Mouse (Mus musculus): ENCODE results near the gene Wdr83.

GRCm38 (mm10) chr8:85071514-85072281 lies 9.4 kb downstream of the Wdr83 start, which contains the start of gene Dhps:
- TF ChIP-seq CTCF (IDR thresholded peaks at IDR 0.05; ENCODE audit: borderline replicate concordance, control insufficient read depth, extremely low read depth, insufficient read depth, low read length, poor library complexity): 0 out of 2 replicates have a peak, but pooled peaks have one; percentile 34
- peak; percentile 94 for TF ChIP-seq POLR2A (IDR thresholded peaks at IDR 0.05; ENCODE audit: control insufficient read depth, extremely low read depth, insufficient read depth, low read length, poor library complexity)

All from thymus, adult 2 months (tissue).